Mouse (Mus musculus) megakaryocyte, adult 5-6 weeks (primary cell): ENCODE results near the gene Cnpy3. TPM values are rescaled to one million over a fixed set of nuclear protein-coding genes. Genes with fewer than 3 reads are reported as not detected.

Source experiments
- ATAC-seq: 2 replicates; pipeline ENCODE4 v1.8.0; 2016; ENCODE audit warnings: mild to moderate bottlenecking, inconsistent platforms; ENCODE audit not compliant: poor library complexity, severe bottlenecking
- total RNA-seq, 2 experiments: library from RNA; stranded (forward) in 1 of 2; stranded (reverse) in 1 of 2; fragments of 153-499, 151-499 nt in 1 of 2; fragments of 221-1000, 200-1000 nt in 1 of 2; gene quantifications; 2 replicates each; pipeline versions ENCODE4 v1.2.3 to v1.2.4; 2015 to 2017

Gene Cnpy3
- total RNA-seq, 2 experiments from 2014 or later: 35.6 to 112 TPM

DNA sequence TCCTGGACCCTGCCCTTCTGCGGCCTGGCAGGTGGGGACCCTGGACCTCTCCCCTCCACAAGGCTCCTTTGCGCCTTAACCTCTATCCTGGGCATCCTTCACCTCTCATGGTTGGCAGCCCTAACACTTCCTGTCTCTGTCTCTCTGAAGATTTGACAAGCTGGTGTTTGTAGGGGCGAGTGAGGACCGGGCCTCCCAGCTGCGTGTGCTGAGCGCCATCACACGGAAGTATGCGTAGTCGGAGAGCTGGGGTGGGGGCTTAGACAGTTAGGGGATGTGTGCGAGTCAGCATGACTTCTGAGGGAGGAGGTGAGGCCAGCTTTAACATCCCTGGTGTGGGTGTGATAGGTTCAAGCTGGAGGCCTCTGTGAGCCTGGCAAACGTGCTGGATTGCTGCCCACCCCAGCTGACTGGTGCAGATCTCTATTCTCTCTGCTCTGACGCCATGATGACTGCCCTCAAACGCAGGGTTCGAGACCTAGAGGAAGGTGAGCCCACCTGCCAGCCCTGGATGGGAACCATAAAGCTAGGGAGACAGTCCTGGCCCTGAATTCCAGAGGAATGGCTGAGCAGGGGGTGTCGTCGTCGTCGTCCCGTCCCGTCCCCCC, 27.4 kb downstream of the Cnpy3 start:
- no peak for ATAC-seq

DNA sequence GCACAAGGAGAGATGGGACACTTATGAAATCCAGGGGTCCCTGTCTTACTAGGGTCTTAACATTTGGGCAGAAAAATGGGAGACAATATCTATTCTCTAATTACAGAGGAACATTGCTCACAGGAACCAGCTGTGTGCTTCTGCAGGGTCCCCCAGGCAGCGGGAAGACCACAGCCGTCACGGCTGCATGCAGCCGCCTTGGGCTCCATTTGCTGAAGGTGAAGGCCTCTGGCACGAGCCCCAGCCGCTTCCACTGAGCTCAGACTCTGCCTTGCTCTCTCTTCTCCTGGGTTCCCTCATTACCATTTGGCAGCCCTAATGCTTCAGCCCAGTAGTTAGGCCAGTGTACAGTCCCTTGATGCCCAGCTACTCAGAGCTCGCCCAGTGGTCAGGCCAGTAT, 30.9 kb downstream of the Cnpy3 start:
- ATAC-seq: no peak

- no peak for ATAC-seq
Measured at GRCm38 (mm10) chr17:46714756-46715481, 37.1 kb downstream of the Cnpy3 start.

DNA sequence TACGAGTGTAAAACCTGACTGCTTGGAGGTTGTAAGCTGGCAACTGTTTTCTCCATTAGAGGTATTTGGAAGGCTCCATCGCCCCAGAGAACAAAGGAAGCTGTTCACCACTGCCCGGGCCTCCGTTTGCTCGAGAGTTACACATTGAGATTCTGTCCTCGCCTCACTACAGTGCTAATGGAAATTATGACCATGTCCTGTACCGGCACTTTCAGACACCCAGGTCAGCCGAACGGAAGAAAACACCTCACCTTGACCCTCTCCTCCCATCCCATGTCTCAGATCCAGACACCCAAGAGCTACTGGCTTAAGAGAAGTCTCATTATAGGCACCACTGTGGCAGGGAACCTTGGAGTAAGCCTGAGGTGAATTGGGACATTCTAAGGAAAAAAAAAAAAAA, 38.2 kb downstream of the Cnpy3 start:
- no peak for ATAC-seq

DNA sequence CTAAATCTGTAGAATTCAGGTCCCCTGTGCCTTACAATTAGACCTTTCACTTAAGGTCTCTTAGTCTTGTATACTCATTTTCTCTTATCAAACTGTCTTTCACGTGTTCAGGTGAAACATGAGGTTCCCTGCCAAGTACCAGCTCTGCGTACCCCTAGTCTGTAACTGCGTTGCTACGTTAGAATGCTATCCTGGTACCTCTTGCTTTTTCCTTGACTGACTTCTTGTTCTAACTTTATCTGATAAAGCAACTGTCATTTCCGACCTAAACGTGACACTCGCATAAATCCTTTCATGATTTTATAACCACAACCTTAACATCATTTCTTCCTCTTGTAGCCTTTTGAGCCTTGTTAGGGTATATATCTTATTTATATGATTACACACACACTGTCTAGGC, 39.6 kb downstream of the Cnpy3 start:
- ATAC-seq: no peak

- ATAC-seq: peak; percentile 24; the same call in 1 of the 2 replicates
Measured at GRCm38 (mm10) chr17:46711612-46712271, 40.3 kb downstream of the Cnpy3 start.

DNA sequence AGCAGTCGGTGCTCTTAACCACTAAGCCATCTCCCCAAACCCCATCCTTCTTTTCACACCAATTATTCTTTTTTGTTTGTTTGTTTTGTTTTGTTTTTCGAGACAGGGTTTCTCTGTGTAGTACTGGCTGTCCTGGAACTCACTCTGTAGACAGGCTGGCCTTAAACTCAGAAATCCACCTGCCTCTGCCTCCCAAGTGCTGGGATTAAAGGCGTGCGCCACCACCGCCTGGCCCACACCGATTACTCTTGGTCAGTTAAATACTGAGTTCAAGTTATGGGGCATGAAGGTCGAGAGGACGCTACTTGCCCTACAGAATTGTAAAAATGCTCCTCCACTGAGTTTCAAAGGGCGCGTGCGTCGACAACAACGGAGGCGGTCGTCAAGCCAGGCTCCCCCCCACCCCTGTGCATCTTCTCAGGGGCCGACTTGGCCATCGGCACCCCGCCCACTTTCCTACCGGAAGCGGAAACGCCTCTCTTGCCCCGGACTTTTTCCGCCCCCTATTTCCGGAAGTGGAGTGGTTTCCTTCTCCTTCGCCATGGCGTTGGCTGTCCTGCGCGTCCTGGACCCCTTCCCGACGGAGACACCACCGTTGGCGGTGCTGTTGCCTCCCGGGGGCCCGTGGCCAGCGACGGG, 40.9 kb downstream of the Cnpy3 start, which contains the start of gene Pex6:
Gene Pex6 (plus strand): TSS at position 505 of the 639 bp plus-strand sequence.
- peak; percentile 99 for ATAC-seq

DNA sequence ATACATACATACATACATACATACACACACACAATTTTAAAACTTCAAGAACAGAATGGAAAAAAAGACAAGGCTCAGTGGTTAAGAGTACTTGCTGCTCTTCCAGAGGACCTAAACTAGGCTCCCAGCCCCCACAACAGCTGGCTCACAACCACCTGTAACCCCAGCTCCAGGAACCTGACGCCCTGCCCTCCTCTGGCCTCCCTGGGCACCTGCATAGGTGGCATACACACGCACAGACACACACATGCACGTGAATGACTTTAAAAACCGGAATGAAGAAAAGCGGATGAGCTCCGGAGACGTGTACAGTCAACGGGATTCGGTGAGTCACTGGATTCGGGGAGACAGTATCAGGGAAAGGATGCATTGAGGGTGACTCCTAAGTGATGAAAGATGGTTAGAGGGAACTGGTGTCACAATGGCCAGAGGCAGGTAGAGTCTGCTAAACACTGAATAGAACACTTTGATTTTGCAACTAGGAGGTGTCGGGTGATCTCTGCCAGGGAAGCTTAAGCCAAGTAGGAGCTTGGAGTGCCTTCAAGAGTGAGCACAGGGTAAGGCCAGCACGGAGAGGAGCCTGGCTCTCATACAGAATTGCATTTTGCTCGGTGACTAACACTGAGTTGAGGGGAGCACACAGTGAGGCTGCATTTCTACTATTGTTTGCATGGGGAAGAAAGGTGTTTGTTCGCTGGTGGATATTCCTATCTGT, 45.5 kb downstream of the Cnpy3 start:
- no peak for ATAC-seq

DNA sequence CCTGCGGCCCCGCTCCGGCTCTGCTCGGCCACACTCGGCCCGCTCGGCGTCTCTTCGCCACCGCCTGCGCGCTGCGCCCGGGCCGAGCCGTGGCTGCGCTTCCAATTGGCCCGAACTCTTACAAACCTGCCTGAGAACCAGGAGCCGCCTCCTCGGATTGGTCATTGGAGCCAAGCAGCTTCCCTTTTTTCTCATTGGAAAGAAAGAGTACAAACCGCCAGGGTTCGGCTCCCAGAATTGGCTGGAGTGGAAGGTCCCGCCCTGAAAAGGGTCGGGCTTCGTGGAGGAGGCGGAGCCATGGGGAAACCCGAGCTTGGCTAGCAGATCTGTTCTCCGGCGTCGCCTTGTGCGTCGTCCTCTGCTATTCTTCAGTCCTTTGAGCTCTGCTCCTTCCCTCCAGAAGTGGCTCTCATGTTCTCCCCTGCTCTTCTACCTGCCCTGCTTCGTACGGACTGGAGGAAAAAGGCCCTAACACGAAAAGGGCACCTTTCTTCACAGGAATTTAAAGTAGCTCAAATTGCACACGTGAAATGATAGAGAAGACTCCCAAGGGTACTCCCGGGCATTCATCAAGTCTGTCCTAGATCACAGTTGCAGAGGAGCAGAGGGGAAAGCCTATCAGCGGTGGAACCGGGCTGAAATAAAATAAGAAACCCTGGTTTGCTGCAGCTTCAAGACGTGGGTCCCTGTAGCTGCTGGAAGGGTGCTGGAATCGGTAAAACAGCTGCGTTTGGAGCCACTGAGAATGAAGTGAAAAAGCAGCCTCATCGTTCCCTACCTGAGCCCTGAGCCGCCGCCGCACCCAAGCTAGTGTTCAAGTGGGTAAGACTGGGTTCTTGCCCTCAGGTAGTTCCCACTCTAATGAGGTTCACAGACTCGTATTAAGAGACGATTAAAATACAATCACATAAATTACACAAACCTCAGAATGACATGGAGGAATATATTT, 46.9 kb downstream of the Cnpy3 start, which contains the start of gene Ppp2r5d:
Gene Ppp2r5d (minus strand): TSS at position 225 of the 949 bp plus-strand sequence.
- ATAC-seq: peak; percentile 98

DNA sequence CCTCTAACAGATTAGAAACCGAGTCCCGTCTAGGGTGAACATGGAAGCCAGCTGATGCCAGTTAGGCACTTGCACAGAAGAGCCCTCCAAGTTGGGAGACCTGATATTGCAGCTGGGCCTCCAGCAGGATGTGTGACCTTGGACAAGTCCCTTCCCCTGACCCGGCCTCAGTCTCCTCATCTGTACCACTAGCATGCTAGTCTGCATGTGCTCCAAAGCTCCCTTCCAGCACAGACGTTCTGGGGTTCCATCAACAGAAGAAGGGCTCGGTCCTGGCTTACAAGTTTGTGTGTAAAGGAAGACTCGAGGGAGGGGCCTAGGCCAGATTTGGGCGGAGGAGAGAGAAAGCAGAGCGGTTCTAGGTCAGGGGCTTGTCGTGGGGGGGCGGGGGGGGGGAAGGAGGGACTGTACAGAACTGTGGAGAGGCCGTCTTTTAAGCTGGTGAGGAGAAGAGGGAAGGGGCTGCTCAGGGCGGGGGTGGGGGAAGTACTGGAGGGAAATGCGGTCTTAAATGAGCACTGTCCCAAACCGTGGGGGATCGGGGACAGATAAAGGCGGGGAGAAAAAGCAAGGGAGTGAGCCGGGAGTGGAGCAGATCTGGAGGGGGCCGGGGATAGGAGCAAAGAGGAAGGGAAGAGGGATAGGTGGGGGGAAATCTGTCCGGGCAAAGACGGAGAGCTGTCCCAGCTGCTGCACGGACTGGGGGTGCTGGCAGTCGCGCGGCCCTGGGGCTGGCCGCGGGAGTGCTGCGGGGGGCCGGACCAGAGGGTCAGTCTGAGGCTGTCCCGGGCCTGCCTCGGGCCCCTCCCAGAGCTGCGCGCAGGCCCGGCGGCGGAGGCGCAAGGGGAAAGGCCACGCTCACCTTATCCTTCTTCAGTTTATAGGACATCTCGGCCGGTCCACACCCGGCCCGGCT, 47.8 kb downstream of the Cnpy3 start:
- ATAC-seq: peak; percentile 1; the same call in 1 of the 2 replicates

DNA sequence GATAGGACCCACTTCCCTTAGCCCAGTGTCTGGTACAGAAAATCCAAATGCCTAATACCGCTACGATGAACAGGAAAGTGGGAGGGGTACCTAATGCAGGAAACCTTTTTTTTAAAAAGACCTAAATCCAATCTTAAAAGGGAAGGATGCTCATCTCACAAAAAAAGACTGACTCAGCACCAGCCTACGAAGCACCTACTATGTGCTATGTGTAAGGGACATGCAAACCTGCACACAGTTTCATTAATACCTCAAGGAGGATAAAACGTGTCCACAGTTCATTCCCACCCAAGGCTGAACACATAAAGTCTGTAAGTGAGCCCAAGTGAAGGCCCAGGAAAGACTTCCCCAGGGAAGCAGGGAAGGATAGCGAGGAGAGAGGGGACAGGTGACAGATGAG, 49.5 kb downstream of the Cnpy3 start:
- no peak for ATAC-seq

- no peak for ATAC-seq
Measured at GRCm38 (mm10) chr17:46702100-46702499, 49.9 kb downstream of the Cnpy3 start.

GRCm38 (mm10) chr17:46701489-46701888, 50.5 kb downstream of the Cnpy3 start:
- ATAC-seq: no peak

DNA sequence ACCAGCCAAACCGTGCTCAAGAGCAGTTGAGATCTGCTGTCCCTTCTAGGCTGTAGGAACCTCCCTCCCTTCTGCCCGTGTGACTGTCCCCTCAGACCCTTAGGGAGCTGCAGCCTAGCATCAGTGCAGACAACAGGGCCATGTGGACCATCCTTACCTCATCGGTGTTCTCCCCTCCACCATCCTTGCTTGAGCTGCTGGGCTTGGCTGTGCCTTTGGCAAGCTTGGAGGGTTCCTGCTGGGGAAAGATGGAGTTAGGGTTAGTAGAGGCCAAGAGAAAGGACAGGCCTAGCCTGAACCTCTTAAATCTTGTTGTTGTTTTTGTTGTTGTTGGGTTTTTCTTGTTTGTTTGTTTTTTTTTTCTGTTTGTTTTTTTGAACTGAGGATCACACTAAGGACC, 52.1 kb downstream of the Cnpy3 start:
- ATAC-seq: no peak

DNA sequence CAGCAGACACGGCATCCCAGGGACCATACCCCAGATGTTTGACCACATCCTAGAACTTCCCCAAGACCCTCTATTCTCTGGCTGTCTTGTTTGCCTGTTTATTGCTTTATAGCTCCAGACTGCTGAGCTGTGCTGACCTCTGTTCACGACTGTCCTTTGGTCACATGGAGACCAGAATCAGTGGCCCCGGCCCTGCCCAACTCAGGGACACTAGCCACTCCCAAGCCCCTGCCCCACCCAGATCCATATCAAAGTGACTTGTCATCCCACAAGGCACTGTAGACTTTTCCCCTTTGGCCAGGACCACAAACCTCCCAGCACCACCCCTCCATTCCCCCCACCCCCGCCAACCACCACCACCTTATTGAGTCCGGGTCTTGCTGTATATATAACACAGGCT, 52.8 kb downstream of the Cnpy3 start:
- ATAC-seq: no peak

DNA sequence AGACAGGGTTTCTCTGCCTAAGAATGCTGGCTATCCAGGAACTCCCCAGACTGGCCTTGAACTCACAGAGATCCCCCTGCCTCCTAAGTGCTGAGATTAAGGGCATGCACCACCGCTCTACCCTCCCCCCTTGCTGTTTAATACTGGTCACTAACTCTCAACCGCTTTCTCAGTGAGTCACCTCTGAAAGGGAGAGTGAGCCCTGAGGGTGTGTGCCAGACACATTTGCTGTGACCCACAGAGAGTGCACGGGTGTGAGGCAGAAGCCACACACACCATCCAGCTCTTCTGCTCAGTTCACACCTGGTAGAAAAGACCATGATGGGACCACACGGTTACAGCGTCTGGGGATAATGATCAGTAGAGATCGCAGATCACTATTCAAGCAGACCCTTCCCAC, 53.5 kb downstream of the Cnpy3 start:
- ATAC-seq: no peak

GRCm38 (mm10) chr17:46694517-46695063, 57.4 kb downstream of the Cnpy3 start:
- no peak for ATAC-seq

DNA sequence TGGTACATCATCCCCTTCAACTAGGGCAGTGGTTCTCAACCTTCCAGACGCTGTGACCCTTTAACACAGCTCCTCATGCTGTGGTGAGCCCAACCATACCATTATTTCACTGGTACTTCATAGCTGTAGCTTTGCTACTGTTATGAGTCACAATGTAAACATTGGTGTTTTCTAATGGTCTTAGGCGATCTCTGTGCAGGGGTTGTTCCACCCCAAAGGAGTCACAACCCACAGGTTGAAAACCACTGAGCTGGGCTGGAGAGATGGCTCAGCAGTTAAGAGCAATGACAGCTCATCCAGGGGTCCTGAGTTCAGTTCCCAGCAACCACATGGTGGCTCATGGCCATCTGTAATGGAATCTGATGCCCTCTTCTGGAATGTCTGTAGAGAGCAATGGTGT, 60.6 kb downstream of the Cnpy3 start:
- ATAC-seq: no peak
